Comparison of ENCODE assay signal across 9 mouse cellular contexts in genomic region chr7:102919632-102920031, GRCm38 (mm10). TPM values are rescaled to one million over a fixed set of nuclear protein-coding genes. Genes with fewer than 3 reads are reported as not detected.
DNase-seq lines count a peak whose midpoint lies in the region; ATAC-seq and TF ChIP-seq lines count a peak whose summit lies in the region.
"Had no signal": no experiment of that assay in that cellular context is flagged by ENCODE, and none has a peak within 500 bp of the region (broad histone marks: within the 10 kb centered on the region; RNA-seq: fewer than 3 reads in every experiment).

No protein-coding gene starts in this region.

- no peak overlapping the region for H3K27ac ChIP-seq in heart, adult 2 months
- no peak overlapping the region for H3K27ac ChIP-seq in CH12.LX (ENCODE audit: insufficient read depth, low read depth)
- no peak overlapping the region for H3K27ac ChIP-seq in hindbrain, embryonic 14.5 days
- H3K27ac ChIP-seq: limb, embryonic 12.5 days had no signal

- no peaks in the 10 kb centered on the region for H3K27me3 ChIP-seq in heart, adult 2 months (ENCODE audit: control insufficient read depth, insufficient read depth, low read length)
- H3K27me3 ChIP-seq in CH12.LX (replicated peaks), result no peaks in the 10 kb centered on the region
- no peaks in the 10 kb centered on the region for H3K27me3 ChIP-seq in hindbrain, embryonic 14.5 days (ENCODE audit: control insufficient read depth, insufficient read depth, low read length)
- H3K27me3 ChIP-seq: limb, embryonic 12.5 days had no signal

- H3K4me2 ChIP-seq in CH12.LX (ENCODE audit: insufficient read depth, low read depth, poor library complexity, severe bottlenecking), result no peak overlapping the region
- H3K4me2 ChIP-seq in hindbrain, embryonic 14.5 days (replicated peaks), result no peak overlapping the region
- H3K4me2 ChIP-seq: limb, embryonic 12.5 days had no signal

- TF ChIP-seq CTCF in heart, adult 2 months (IDR thresholded peaks at IDR 0.05), result peak; percentile 71
- TF ChIP-seq CTCF in CH12.LX (conservative IDR thresholded peaks at IDR 0.05 in 1 of 2, IDR thresholded peaks at IDR 0.05 in 1 of 2; ENCODE audit: low read depth in 2 of 2, low read length in 2 of 2), result peak; percentile 45 to 89

- no peak for TF ChIP-seq EP300 in heart, adult 2 months (IDR thresholded peaks at IDR 0.05; ENCODE audit: insufficient read depth, low read depth, low read length)
- no peak for TF ChIP-seq EP300 in CH12.LX (IDR thresholded peaks at IDR 0.05; ENCODE audit: low read length)

- no peak for TF ChIP-seq POLR2A in heart, adult 2 months (IDR thresholded peaks at IDR 0.05; ENCODE audit: insufficient read depth, low read depth, low read length)
- no peak for TF ChIP-seq POLR2A in CH12.LX (IDR thresholded peaks at IDR 0.05; ENCODE audit: low read depth, low read length)

- peak; percentile 88 for ATAC-seq in hindbrain, embryonic 14.5 days (ENCODE audit: low FRiP score)
- ATAC-seq in megakaryocyte-erythroid progenitor cell, adult 5-6 weeks (replicated peaks; ENCODE audit: low FRiP score, low TSS enrichment, poor library complexity, severe bottlenecking), result peak; percentile 91
- no peak for ATAC-seq in activated CD4-positive, CD25-positive, alpha-beta regulatory T cell, adult 4 months

- H3K36me3 ChIP-seq in heart, adult 2 months (ENCODE audit: control insufficient read depth, insufficient read depth, low read length), result no peaks in the 10 kb centered on the region
- no peaks in the 10 kb centered on the region for H3K36me3 ChIP-seq in CH12.LX (replicated peaks in 1 of 2; ENCODE audit: control insufficient read depth in 1 of 2, insufficient read depth in 1 of 2, low read length in 1 of 2)
- H3K36me3 ChIP-seq in hindbrain, embryonic 14.5 days (replicated peaks; ENCODE audit: control insufficient read depth, insufficient read depth), result no peaks in the 10 kb centered on the region
- H3K36me3 ChIP-seq: limb, embryonic 12.5 days had no signal

- intact Hi-C loops in heart, adult 2 months (cut with DNase I), result loop anchor here (1.0 to 2.0 kb wide), 2 partner anchors 257 to 406 kb away; no protein-coding TSS in a partner anchor
- intact Hi-C loops in heart, postnatal 36 days (cut with DNase I), result loop anchor here (1.0 to 10.0 kb wide), 4 partner anchors 165 to 406 kb away; partner anchors contain the start of genes Olfr556, Olfr557, Olfr560 and Olfr78

- in situ Hi-C loops in CH12.LX (cut with MboI; ENCODE audit: low pct_ligation_motif_present, low pct_unique_long_range_greater_than_20kb, low sequenced_read_pairs), result loop anchor here (10.0 kb wide), 2 partner anchors 255 to 415 kb away; partner anchors contain the start of gene Olfr556

- peak; percentile 87 for TF ChIP-seq RAD21 in CH12.LX (IDR thresholded peaks at IDR 0.05; ENCODE audit: low read depth, low read length)

- no peaks in the 10 kb centered on the region for H3K79me2 ChIP-seq in heart, adult 2 months (replicated peaks; ENCODE audit: control insufficient read depth, insufficient read depth, low read length)
- H3K79me2 ChIP-seq in CH12.LX (replicated peaks; ENCODE audit: control insufficient read depth, extremely low read depth, insufficient read depth, poor library complexity, severe bottlenecking), result no peaks in the 10 kb centered on the region

- WGBS in heart, adult 2 months, result 3% methylated on average over 1 of the region's 1 CpGs
- 30% methylated on average over 1 of the region's 1 CpGs for WGBS in hindbrain, embryonic 14.5 days

- no peaks in the 10 kb centered on the region for H3K4me1 ChIP-seq in heart, adult 2 months (ENCODE audit: control insufficient read depth, insufficient read depth, low read length)
- H3K4me1 ChIP-seq in CH12.LX (ENCODE audit: control insufficient read depth in 1 of 2, insufficient read depth in 2 of 2), result no peaks in the 10 kb centered on the region
- no peaks in the 10 kb centered on the region for H3K4me1 ChIP-seq in hindbrain, embryonic 14.5 days (replicated peaks; ENCODE audit: control insufficient read depth, insufficient read depth, low read length)
- H3K4me1 ChIP-seq: limb, embryonic 12.5 days had no signal

- H3K9ac ChIP-seq in heart, adult 2 months (ENCODE audit: low read depth, low read length), result no peak overlapping the region
- H3K9ac ChIP-seq in CH12.LX (ENCODE audit: insufficient read depth, low read depth), result no peak overlapping the region
- no peak overlapping the region for H3K9ac ChIP-seq in hindbrain, embryonic 14.5 days
- H3K9ac ChIP-seq: limb, embryonic 12.5 days had no signal

- H3K4me3 ChIP-seq in heart, adult 2 months, result no peak overlapping the region
- H3K4me3 ChIP-seq in CH12.LX (replicated peaks in 1 of 3; ENCODE audit: low read depth in 2 of 3, low read length in 2 of 3, poor library complexity in 1 of 3), result no peak overlapping the region
- no peak overlapping the region for H3K4me3 ChIP-seq in hindbrain, embryonic 14.5 days (replicated peaks; ENCODE audit: low read length)
- H3K4me3 ChIP-seq: limb, embryonic 12.5 days had no signal

- DNase-seq in heart, adult 2 months, result no peak
- no peak for DNase-seq in heart, postnatal 36 days
- peak; percentile 74 for DNase-seq in CH12.LX (ENCODE audit: extremely low read depth)
- peak; percentile 52 for DNase-seq in c-Kit-positive CD71-positive TER-119-positive erythroid progenitor cells, embryonic 14.5 days (ENCODE audit: low spot score)
- peak; percentile 82 for DNase-seq in hindbrain, embryonic 14.5 days (ENCODE audit: low spot score)
- DNase-seq in T-cell, adult 2 months (ENCODE audit: low spot score), result no peak

- no peaks in the 10 kb centered on the region for H3K9me3 ChIP-seq in CH12.LX (replicated peaks; ENCODE audit: low read length)
- H3K9me3 ChIP-seq in hindbrain, embryonic 14.5 days (ENCODE audit: control insufficient read depth, low read length), result no peaks in the 10 kb centered on the region
- H3K9me3 ChIP-seq: limb, embryonic 12.5 days had no signal

- dilution Hi-C loops in CH12.LX (cut with MboI; ENCODE audit: extremely low pct_ligation_motif_present, extremely low pct_unique_long_range_greater_than_20kb, low sequenced_read_pairs), result no loop called here

TF ChIP-seq in CH12.LX, 34 proteins besides CTCF, POLR2A, EP300 and RAD21 (continues in another document):
- no peak for TF ChIP-seq GABPA (IDR thresholded peaks at IDR 0.05; ENCODE audit: insufficient replicate concordance, low read depth, low read length)

RNA-seq across cellular contexts. Expression of gene Olfr571, which starts 2.3 kb away (rescaled TPM):
- total RNA-seq in heart, adult 2 months (2021), result not detected
- polyA plus RNA-seq in heart, adult 2 months (2012; rRNA removed), result not detected in 2 replicates
- not detected for total RNA-seq in heart, postnatal 36 days (2021)
- total RNA-seq in CH12.LX (2012; rRNA removed), result not detected in 2 replicates
- total RNA-seq in CH12.LX (2014; rRNA removed), result not detected in 2 replicates
- not detected in 2 replicates for polyA plus RNA-seq in CH12.LX (2012; ENCODE audit: insufficient read length, low read depth)
- not detected in 2 replicates for polyA plus RNA-seq in hindbrain, embryonic 14.5 days (2014; fragmentation: Nextera tagmentation; extraction: Ambion mirVana)
- total RNA-seq in megakaryocyte-erythroid progenitor cell, adult 5-6 weeks (2014; fragmentation: Nextera tagmentation), result not detected in 2 replicates
- not detected in 2 replicates for total RNA-seq in megakaryocyte-erythroid progenitor cell, adult 5-6 weeks (2017)
- not detected for polyA plus RNA-seq in activated CD4-positive, CD25-positive, alpha-beta regulatory T cell, adult 4 months (2017; shearing (Covaris generic))
- polyA plus RNA-seq: limb, embryonic 12.5 days had no signal

RNA-seq across cellular contexts. Expression of gene Olfr572, which starts 4.6 kb away (rescaled TPM):
- not detected for total RNA-seq in heart, adult 2 months (2021)
- not detected in 2 replicates for polyA plus RNA-seq in heart, adult 2 months (2012; rRNA removed)
- not detected for total RNA-seq in heart, postnatal 36 days (2021)
- total RNA-seq in CH12.LX (2012; rRNA removed) (not detected in 2 replicates), CH12.LX (2014; rRNA removed) (not detected in 2 replicates)
- not detected in 2 replicates for polyA plus RNA-seq in CH12.LX (2012; ENCODE audit: insufficient read length, low read depth)
- not detected in 2 replicates for polyA plus RNA-seq in hindbrain, embryonic 14.5 days (2014; fragmentation: Nextera tagmentation; extraction: Ambion mirVana)
- total RNA-seq in megakaryocyte-erythroid progenitor cell, adult 5-6 weeks (2014; fragmentation: Nextera tagmentation), result not detected in 2 replicates
- total RNA-seq in megakaryocyte-erythroid progenitor cell, adult 5-6 weeks (2017), result not detected in 2 replicates
- polyA plus RNA-seq in activated CD4-positive, CD25-positive, alpha-beta regulatory T cell, adult 4 months (2017; shearing (Covaris generic)), result not detected
- polyA plus RNA-seq: limb, embryonic 12.5 days had no signal

RNA-seq across cellular contexts. Expression of gene Olfr573-ps1, which starts 22.7 kb away (rescaled TPM):
- not detected for total RNA-seq in heart, adult 2 months (2021)
- polyA plus RNA-seq in heart, adult 2 months (2012; rRNA removed), result not detected in 2 replicates
- total RNA-seq in heart, postnatal 36 days (2021), result not detected
- not detected in 2 replicates for total RNA-seq in CH12.LX (2012; rRNA removed)
- total RNA-seq in CH12.LX (2014; rRNA removed), result not detected in 2 replicates
- not detected in 2 replicates for polyA plus RNA-seq in CH12.LX (2012; ENCODE audit: insufficient read length, low read depth)
- polyA plus RNA-seq in hindbrain, embryonic 14.5 days (2014; fragmentation: Nextera tagmentation; extraction: Ambion mirVana), result not detected in 2 replicates
- total RNA-seq in megakaryocyte-erythroid progenitor cell, adult 5-6 weeks (2014; fragmentation: Nextera tagmentation), result not detected in 2 replicates
- not detected in 2 replicates for total RNA-seq in megakaryocyte-erythroid progenitor cell, adult 5-6 weeks (2017)
- polyA plus RNA-seq in activated CD4-positive, CD25-positive, alpha-beta regulatory T cell, adult 4 months (2017; shearing (Covaris generic)), result not detected
- polyA plus RNA-seq: limb, embryonic 12.5 days had no signal

RNA-seq across cellular contexts. Expression of gene Olfr570, which starts 25.3 kb away (rescaled TPM):
- total RNA-seq in heart, adult 2 months (2021), result not detected
- not detected in 2 replicates for polyA plus RNA-seq in heart, adult 2 months (2012; rRNA removed)
- not detected for total RNA-seq in heart, postnatal 36 days (2021)
- not detected in 2 replicates for total RNA-seq in CH12.LX (2012; rRNA removed)
- total RNA-seq in CH12.LX (2014; rRNA removed), result not detected in 2 replicates
- polyA plus RNA-seq in CH12.LX (2012; ENCODE audit: insufficient read length, low read depth), result not detected in 2 replicates
- polyA plus RNA-seq in hindbrain, embryonic 14.5 days (2014; fragmentation: Nextera tagmentation; extraction: Ambion mirVana), result 0.25 TPM in 1 of 2 replicates, not detected in the other
- total RNA-seq in megakaryocyte-erythroid progenitor cell, adult 5-6 weeks (2014; fragmentation: Nextera tagmentation), result not detected in 2 replicates
- total RNA-seq in megakaryocyte-erythroid progenitor cell, adult 5-6 weeks (2017), result not detected in 2 replicates
- not detected for polyA plus RNA-seq in activated CD4-positive, CD25-positive, alpha-beta regulatory T cell, adult 4 months (2017; shearing (Covaris generic))
- polyA plus RNA-seq: limb, embryonic 12.5 days had no signal

RNA-seq across cellular contexts. Expression of gene Olfr574, which starts 28.6 kb away (rescaled TPM):
- total RNA-seq in heart, adult 2 months (2021), result not detected
- polyA plus RNA-seq in heart, adult 2 months (2012; rRNA removed), result not detected in 2 replicates
- total RNA-seq in heart, postnatal 36 days (2021), result not detected
- total RNA-seq in CH12.LX (2012; rRNA removed), result not detected in 2 replicates
- total RNA-seq in CH12.LX (2014; rRNA removed), result not detected in 2 replicates
- polyA plus RNA-seq in CH12.LX (2012; ENCODE audit: insufficient read length, low read depth), result not detected in 2 replicates
- not detected in 2 replicates for polyA plus RNA-seq in hindbrain, embryonic 14.5 days (2014; fragmentation: Nextera tagmentation; extraction: Ambion mirVana)
- not detected in 2 replicates for total RNA-seq in megakaryocyte-erythroid progenitor cell, adult 5-6 weeks (2014; fragmentation: Nextera tagmentation)
- not detected in 2 replicates for total RNA-seq in megakaryocyte-erythroid progenitor cell, adult 5-6 weeks (2017)
- not detected for polyA plus RNA-seq in activated CD4-positive, CD25-positive, alpha-beta regulatory T cell, adult 4 months (2017; shearing (Covaris generic))
- polyA plus RNA-seq: limb, embryonic 12.5 days had no signal

Comparison
In these comparisons a context has a peak if more than half of its experiments do, and no peak if none do; other contexts are left out.
1. DNase-seq: peak in CH12.LX (single experiment), c-Kit-positive CD71-positive TER-119-positive erythroid progenitor cells, embryonic 14.5 days (single experiment) and hindbrain, embryonic 14.5 days (single experiment); none in heart, adult 2 months (0 of 2), heart, postnatal 36 days (0 of 2) and T-cell, adult 2 months (single experiment).